Mouse (Mus musculus) adrenal gland, postnatal 10 days (tissue): ENCODE results near the gene H2-Oa. TPM values are rescaled to one million over a fixed set of nuclear protein-coding genes. Genes with fewer than 3 reads are reported as not detected.

Source experiments
- DNase-seq: peaks from one replicate; pipeline ENCODE4 v3.0.0; 2021; ENCODE audit warnings: mixed read lengths
- total RNA-seq, 2 experiments: library from RNA; stranded (reverse); gene quantifications; 2 replicates each; pipeline ENCODE4 v1.2.3; 2021

The H2-Oa gene
- total RNA-seq, 2 experiments from 2014 or later: 1.4 to 1.5 TPM

DNA sequence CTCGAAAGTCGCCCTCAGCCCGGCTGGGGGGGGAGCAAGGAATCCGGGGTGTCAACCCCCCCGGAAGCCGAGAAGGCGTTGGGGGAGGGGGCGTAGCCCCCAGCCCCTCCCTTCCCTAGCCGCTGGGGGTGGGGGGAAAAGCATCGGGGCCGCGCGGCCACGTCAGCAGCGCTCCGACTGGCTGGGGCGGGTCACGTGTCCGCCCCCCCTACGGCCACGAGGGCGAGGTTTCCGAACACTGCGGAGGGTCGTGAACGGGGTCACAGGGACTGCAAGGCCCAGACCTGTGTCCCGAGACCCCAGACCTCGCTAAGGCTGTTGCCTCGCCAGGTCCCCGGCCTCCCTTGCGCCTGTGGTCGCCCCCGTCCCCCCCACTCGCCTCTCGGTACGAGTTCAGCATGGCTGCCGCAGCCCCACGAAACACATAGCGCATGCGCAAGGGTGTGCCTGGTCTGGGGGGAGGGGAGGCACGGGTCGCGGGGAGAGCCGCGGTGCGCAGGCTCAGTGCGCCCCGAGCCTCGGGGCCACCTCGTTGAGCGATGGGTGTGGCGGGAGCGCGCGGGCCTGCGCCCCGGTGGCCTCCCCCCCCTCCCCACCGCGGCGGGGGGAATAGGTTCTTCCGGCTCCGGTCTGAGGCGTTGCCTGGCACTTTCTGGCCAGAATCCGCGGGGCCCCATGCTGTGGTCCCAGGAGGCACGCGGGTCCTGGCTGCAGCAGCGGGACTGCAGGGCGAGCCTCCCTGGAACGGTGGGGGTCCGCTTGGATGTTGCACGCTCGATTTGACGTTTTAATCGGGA lies 30.2 kb downstream of the H2-Oa start, which contains the start of gene Brd2:
TSS of gene Brd2 (minus strand) at position 447 of the 797 bp plus-strand sequence.
- peak; percentile 98 for DNase-seq

DNA sequence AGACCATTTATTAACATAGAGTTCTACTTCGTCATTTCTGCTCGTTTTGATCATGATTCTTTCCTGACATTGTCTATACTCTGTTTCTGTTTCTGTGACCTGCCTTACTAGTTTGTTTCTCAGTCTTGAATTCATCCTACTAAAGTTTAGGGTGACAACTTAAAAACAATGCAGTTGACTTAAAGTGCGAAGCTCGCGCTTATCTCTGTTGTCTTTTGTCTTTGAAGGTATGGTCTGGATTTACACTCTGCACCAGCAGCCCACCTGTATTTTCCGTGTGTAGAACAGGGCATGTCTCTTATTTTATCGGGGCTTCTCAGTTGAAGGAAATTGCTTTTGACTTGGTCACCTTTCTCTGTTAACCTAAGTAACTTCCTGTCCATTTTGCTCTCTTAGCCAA lies 31.0 kb downstream of the H2-Oa start:
- no peak for DNase-seq

DNA sequence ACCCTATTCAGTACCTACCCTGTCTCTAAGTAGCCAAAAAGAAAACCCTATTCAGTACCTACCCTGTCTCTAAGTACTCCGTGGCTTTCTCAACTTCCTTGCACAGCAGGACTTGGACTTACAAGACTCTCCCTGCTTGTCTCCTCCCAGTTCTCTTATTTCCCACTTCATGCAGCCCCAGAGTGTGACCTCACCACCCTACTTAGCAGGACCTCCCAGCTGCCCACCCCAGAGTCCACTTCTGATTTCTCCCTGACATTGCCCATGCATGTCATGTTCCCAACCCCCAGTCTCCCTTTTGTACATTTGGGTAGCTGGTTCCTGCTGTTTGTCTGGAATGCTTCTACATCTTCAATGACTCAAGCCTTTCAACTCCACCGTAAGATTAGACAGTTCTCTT lies 31.4 kb downstream of the H2-Oa start:
- DNase-seq: no peak

DNA sequence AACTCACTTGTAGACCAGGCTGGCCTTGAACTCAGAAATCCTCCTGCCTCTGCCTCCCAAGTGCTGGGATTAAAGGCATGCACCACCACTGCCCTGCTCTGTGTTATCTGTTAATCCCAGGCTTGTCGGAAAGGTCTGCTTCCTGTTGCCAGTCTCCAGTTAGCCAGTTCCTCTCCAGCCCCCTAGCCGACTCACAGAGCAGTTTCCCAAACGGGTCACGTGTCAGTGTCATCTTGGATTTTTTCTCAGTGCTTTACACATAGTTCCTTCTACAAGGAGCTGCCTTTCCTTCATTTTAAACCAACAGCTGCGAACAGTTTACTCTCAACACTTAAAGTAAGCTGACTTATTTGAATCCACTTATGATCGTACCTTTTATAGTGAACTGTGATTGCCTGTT lies 32.5 kb downstream of the H2-Oa start:
- no peak for DNase-seq

DNA sequence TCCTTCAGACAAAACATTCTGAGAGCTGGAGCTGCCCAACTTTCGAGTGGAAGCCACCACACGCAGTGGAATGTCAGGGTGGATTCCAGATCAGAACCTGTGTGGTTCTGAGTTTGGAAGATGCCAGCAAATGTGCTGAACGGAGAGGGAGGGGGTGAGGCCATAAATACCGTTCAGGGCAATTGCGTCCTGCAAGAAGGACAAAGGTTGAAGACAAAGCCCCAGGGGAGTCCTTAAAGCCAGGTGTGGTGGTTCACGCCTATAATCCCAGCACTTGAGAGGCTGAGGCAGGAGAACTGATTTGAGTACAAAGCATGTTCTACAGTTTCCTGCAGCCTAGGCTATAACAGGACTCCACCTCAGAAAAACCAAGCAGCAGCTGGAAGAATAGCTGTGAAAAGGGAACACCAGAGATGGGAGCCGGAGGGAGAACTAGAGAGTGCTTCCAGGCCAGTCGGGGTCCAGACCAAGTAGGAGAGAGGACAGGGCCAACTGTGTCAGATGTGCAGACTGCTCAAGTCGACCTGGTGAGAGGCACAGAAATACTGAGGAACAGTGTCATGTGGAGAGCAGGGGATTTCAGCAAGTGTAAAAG lies 34.8 kb downstream of the H2-Oa start:
- DNase-seq: no peak

DNA sequence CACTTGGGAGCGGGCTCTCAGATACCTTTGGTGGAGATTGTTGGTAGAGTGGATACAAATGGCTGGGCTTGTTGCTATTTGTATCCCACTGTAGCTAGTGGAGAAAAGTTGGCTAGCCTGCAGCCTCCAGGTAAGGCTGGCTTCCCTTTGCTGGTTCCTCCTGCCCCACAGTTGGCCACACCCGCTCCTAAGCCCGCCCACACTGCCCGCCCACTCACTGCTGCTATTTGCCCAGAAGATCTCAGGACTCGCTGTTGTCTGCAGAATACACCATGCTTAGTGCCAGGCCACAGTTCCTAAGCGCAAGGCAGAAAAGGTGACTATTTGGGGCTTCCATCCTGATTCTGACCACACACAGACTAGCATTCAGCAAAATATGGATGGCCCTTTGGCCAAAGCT lies 35.3 kb downstream of the H2-Oa start:
- DNase-seq: peak; percentile 70

DNA sequence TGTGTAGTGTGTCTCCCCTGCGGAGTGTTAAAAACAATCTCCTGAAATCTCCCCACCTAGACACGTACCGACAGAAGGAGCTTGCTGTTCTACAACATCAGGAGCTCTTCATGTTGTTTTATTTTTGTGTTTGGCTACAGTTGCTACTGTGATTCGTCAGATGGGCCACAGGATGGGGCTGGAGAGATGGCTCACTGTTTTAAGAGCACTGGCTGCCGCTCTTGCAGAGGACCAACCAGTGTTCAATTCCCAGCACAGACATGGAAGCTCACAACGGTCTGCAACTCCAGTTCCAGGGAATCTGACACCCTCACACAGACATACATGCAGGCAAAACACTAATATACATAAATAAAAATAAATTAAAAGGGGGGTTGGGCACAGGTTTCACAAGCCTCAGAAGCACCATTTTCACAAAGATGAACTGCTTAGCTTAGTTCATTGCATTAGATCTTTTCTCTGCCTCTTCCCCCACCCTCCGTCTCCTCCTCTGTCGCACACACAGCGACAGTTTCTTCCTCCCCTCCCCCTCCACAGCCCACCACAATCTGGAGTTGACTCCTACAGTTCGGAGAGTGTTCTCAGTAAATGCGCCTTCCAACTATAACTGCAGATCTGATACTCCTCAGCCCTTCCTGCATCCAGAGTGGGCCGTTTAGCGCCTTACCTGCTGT lies 36.3 kb downstream of the H2-Oa start:
- no peak for DNase-seq

DNA sequence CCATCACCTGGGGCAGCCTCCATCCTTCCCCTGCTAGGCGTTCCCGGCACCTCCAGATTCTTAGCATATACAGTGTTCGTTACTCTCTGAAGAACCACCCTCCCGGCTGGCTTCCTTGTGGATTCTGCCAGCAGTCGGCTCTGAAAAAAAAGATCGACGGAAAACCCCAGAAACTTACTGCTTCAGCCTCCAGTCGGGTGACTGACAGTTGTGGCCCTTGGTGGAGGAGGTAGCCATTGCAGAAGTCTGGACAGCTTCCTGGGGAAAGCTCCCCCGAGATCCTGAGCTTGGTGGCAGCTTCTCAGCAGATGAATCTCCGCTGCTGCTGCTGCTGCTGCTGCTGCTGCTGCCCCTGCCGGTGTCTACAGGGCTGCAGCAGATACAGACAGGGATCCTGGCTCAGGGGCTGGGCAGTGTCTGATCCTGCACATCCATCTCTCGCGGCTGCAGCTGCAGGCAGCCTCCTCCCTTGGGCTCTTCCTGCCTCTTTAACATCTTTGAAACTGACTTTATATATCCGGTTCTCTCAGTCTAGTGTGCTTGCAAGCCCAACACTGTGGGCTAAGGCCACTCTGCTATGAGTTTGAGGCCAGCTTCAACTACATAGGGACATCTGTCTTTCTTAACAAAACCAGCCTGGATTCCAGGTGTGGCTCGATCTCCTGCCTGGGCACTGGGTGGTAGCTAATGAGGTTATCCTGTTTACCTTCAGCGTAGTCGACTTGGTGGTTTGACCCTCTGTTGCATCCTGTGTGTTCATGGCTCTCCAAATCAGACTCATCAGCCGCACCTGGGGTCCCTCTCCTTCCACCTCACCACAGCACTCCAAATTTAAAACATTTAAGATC lies 37.0 kb downstream of the H2-Oa start:
- no peak for DNase-seq

DNA sequence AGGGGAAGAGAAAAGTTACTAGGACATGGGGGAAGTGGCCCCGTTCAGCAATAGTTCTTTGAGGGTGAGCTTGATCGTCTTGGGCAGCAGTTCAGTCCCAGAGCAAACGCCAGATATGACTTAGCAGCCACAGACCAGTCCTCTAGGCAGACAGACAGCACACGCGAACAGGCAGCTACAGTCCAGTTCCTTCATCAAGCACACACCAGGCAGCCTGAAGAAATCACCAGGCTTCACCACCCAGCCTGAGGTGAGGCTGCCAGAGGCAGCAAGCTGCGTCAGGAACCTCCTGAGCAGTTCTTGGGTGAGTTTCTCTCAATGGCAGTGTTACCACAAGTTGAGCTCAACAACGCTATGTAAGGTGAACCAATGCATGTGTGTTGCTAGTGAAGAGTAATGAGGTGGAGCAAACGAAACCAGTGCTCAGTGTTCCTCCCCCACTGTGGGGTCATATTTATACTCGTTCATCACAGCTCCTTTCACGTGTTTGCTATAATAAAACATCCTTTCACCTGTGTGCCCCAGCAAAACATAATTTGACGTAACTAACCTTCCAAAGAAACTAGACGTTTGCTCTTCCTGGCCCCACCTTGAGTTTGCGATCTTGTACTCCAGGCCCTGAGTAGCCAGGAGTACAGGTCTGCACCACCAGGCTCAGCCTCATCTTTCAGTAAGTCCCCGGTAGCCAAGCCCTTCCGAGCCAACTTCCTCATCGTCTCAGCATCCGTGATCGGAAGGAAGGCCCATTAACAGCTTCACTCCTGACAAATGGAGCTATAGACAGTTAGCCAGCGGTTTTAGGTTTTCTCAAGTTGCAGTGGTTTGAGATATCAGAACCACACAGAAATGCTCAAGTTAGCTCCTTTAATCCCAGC lies 38.2 kb downstream of the H2-Oa start:
- no peak for DNase-seq

DNA sequence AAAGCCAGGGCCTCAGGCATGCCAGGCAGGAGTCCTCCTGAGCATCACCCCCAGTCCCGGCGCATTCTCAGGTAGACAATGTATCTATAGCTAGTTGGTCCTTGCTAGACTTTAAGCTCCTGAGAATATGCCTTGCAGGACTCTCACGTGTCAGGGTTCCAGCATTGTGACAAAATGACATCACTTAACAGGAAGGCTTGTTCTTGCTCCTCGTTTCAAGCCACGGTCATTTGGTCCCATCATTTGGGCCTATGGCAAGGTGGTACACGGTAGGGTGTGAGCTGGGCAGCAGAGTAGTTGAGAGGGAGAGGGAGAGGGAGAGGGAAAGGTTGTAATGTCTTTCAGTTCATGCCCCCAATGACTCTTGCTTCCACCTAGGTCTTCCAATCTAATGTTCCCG lies 39.8 kb downstream of the H2-Oa start:
- DNase-seq: no peak

DNA sequence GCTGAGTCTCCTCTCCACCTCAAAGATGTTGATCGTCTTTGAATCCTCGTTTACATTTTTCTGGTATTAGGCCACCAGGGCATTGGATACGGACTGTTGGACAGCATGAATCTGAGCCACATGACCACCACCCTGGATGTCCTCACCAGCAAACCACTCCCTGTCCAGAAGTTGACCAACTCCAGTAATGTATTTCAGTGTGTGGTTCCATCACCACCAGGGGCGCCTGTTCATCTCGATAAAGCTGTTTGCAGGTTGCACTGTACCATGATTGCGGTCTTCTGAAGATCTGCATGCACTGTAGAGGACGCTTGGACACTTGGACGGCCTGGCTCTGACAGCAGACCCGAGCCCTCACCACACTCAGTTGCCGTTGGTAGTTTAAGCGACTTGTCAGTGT lies 41.1 kb downstream of the H2-Oa start:
- DNase-seq: no peak

DNA sequence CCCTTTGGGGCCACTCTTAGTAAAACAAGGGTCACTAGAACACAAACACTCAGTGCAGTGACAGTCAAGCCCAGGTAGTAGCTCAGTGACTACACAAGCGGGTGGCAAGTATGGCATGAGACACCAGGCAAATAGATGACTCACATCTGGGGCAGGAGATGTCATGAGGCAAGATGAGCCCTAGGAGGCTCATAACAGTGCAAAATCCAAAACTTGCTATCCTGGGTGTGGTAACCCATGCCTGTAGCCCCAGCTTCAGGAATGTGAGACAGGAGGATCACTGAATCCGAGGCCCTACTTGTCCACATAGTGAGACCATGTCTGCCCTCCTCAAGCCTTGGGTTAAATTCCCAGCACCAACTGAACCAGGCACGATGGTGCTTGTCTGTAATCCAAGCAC lies 42.3 kb downstream of the H2-Oa start:
- no peak for DNase-seq

DNA sequence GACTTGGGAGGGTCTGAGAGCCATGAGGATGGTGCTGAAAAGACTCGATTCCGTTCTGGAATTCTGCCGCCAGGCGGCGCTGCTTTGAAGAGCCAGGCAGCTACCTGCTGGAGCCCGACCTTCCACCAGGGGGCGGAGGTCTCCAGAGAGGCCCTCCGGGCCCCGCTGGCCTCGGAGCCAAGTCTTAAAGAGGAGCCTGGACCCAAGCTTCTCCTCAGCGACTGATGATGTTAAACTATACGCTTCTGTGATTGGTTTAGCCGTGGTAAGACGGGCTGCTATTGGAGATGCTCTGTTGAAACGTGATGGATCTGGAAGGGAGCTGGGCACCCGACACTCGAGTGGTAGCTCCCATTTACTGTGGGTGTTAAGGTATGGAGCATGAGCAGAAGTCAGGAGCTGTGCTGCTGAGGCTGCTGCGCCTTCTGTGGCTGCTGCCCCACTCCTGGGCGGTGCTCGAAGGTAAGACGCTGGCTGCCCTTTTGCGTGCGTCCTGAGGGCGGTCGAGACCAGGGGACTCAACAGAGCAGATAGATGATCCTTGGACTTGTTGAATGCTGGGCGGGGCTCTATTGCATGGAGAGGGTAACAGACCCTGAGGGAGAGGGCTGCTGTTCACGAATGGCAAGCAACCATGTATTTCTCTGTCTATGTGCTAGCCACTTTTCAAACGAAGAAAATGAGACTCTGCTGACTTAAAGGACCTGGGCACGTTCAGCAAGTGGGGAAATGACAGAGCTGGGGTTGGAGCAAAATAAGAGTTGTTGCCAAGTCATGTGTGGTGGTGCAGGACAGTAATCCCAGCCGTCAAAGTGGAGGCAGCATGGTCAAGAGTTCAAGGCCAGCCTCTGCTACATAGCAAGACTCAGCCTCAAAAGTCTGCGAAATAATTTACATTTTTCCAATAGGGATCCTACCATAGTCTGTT lies 43.4 kb downstream of the H2-Oa start:
- peak; percentile 100 for DNase-seq

DNA sequence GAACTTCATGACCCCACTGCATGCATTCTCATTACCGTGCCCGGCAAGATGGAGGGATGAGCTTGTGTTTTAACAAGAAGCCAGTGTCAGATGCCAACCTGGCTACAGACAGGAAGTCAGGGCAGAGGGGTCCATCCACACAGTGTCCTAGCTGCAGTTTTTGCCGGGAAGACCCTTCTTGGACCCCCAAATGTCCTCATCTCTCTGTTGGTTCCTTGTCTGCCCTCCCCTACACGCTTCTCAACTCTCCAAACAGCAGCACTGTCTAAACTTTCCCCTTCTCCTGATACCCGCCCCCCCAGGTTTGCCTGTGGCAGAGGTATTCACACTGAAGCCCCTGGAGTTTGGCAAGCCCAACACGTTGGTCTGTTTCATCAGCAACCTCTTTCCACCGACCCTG lies 45.5 kb downstream of the H2-Oa start:
- no peak for DNase-seq

DNA sequence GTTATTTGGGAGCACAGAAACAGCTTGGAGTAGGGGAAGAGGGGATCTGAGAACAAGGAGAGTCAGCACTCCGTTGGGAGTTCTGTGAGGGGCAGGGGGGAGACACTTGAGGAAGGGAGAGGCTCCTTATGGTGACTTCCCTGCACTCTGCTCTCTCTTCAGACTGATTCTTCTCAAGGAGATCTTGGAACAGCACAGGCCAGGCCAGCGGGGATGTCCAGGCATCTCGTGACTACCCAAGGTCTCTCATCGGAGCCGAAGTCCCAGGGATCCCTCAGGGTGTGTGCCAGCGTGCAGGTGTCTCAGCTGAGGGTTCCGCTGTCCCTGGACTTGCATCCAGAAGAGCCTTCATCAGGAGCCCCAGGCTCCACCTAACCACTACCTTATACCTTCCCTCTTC lies 46.5 kb downstream of the H2-Oa start:
- no peak for DNase-seq

DNA sequence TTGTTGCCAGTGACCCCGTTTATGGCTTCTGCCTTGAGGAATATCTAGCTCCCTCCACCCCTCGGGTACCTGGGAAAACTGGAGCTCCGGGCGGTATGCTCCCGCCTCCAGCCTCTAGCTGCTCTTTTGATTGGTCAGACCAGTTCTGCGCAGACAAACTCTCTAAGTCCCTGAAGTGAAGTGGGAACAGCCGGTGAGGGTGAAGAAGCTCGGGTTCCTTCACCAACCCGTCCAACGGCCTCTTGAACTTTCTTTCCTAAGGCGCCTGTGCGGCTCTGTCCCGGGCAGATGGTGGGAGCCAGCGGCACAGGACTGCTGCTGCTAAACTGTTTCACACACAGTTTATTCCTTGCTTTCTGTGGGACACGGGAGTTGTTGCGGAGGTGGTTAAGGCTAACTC lies 47.3 kb downstream of the H2-Oa start:
- no peak for DNase-seq

DNA sequence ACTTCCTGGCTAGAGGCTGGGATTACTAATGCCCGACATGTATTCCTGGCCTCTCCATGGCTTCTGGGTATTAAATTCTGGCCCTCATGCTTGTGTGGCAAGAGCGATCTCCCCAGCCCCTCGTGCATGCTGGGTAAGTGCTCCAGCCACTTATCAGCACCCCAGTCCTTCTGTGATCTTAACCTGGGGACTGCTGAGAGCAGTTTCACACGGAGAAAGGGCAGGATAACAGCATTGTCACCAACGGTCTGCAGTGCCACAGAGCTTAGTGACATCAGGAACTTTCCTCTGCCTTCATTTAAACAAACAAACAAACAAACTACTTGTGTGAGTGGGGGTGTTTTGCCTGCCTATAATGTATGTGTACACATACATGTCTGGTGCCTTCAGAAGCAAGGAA lies 48.1 kb downstream of the H2-Oa start:
- DNase-seq: no peak

DNA sequence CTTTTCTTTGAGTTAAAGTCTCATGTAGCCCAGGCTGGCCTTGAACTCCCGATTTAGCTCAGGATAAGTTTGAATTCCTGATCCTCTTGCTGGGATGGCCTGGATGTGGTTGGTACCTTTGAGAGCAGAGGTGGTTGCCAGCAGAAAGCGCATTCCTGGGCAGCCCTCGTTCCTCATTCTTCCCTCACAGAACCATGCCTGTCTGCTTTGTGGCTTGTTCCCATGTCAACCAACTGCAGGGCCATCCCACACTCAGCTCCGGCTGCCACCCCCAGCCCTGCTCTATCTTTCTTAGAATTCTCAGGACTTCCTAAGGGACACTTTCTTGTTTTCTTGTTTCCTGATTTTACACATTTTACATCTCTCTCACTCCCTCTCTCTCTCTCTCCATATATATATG lies 49.3 kb downstream of the H2-Oa start:
- DNase-seq: no peak

DNA sequence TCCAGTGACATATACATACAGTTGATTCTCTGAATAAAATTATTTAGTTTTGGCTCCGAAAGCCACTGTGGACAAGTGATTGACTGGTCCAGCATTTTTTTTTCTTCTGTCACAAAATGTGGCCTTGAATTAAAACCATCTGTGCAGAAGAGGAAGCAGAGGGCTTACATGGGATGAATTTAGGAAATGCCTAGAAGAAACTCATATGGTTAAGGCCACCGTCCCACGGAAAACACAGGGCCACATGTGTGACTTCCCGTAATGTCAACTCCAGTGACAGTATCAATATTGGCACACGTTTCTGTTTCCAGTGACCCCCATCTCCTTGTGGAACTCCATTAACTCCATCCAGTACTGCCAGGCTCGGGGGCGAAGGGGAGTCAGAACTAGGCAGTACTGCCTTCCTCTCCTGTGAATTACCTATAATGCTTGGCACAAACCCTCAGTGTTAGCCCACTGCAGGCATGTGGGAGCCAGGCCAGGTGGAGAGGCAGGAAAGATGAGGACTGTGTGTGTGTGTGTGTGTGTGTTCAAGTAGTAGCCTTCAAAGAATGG lies 50.4 kb downstream of the H2-Oa start:
- DNase-seq: no peak

DNA sequence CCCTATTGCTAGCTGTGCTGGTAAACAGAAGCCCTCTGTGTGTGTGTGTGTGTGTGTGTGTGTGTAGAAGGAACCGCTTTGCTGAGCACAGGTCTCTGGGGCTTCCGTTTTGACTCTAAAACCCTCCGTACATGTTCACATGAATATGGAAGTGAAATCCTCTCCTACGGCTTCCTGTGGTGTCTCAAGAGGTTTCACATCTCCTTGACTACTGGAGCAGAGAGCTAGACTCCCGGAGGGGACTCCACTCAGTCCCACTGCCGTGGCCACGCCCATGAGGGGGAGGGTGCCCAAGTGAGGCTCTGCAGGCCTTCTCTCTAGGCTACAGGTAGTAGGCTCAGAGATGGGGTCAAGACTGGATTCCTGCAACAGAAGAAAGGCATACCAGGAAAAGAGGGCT lies 50.9 kb downstream of the H2-Oa start, which contains the start of gene H2-DMb2:
TSS of gene H2-DMb2 (plus strand) at position 275 of the 400 bp plus-strand sequence.
- DNase-seq: peak; percentile 46
